Mouse (Mus musculus) liver, embryonic 14.5 days (tissue): ENCODE measurements around the gene Kdm1a. TPM values are rescaled to one million over a fixed set of nuclear protein-coding genes. Genes with fewer than 3 reads are reported as not detected.

Experiments used
- ATAC-seq: fragments of 200-750 bp; cut with Nextera tagmentation; 2 replicates; pipeline ENCODE4 v1.8.0; 2017; ENCODE audit warnings: moderate number of reproducible peaks, mild to moderate bottlenecking, moderate library complexity; ENCODE audit not compliant: insufficient read depth
- DNase-seq, 3 experiments: peaks; one replicate each; pipeline ENCODE4 v3.0.0-alpha.2; 2012 to 2013; ENCODE audit warnings: low read depth in 3 of 3, low spot score in 3 of 3
- H3K27ac ChIP-seq: fragments of 300-500 bp; sonication (generic); 2 replicates; pipeline ENCODE4 v1.5.1; 2014; ENCODE audit warnings: moderate library complexity, mild to moderate bottlenecking, control low read depth, inconsistent platforms
- H3K27me3 ChIP-seq: fragments of 300-500 bp; sonication (generic); 2 replicates; pipeline ENCODE4 v1.6.1; 2014; ENCODE audit warnings: mild to moderate bottlenecking, low read length, moderate library complexity; ENCODE audit not compliant: control insufficient read depth, insufficient read depth
- H3K36me3 ChIP-seq: fragments of 300-500 bp; sonication (generic); replicated peaks from 2 replicates; pipeline ENCODE4 v1.6.1; 2014; ENCODE audit warnings: low read depth; ENCODE audit not compliant: control insufficient read depth, insufficient read depth
- H3K4me1 ChIP-seq, 2 experiments: fragments of 200-500 bp in 1 of 2; fragments of 300-500 bp in 1 of 2; sonication (generic) in 1 of 2; replicated peaks; 2 replicates each; pipeline ENCODE4 v1.6.1; 2012 to 2014; ENCODE audit warnings: antibody characterized with exemption in 1 of 2, inconsistent platforms in 1 of 2, low read length in 1 of 2; ENCODE audit not compliant: control insufficient read depth in 2 of 2, insufficient read depth in 2 of 2
- H3K4me2 ChIP-seq: fragments of 300-500 bp; sonication (generic); 2 replicates; pipeline ENCODE4 v1.6.1; 2014; ENCODE audit warnings: low read depth, mild to moderate bottlenecking, control low read depth, moderate library complexity
- H3K4me3 ChIP-seq, 2 experiments: fragments of 200-500 bp in 1 of 2; fragments of 300-500 bp in 1 of 2; sonication (generic) in 1 of 2; 2 replicates each; pipeline ENCODE4 v1.5.1; 2012 to 2014; ENCODE audit warnings: low read depth in 2 of 2, low read length in 2 of 2, mild to moderate bottlenecking in 2 of 2, control low read depth in 1 of 2, inconsistent platforms in 1 of 2, moderate library complexity in 1 of 2; ENCODE audit not compliant: insufficient read depth in 1 of 2
- H3K9ac ChIP-seq: fragments of 300-500 bp; sonication (generic); replicated peaks from 2 replicates; pipeline ENCODE4 v1.6.1; 2014; ENCODE audit warnings: mild to moderate bottlenecking, control low read depth, moderate library complexity
- H3K9me3 ChIP-seq: fragments of 300-500 bp; sonication (generic); 2 replicates; pipeline ENCODE4 v1.6.1; 2016; ENCODE audit warnings: low read length, mixed read lengths; ENCODE audit not compliant: control insufficient read depth
- CTCF ChIP-seq: IDR thresholded peaks from 2 replicates; pipeline ENCODE4 v1.5.1; 2016; ENCODE audit warnings: antibody characterized with exemption, low read depth, control low read depth
- EP300 ChIP-seq: IDR thresholded peaks from 2 replicates; pipeline ENCODE4 v1.6.1; 2016; ENCODE audit warnings: antibody characterized with exemption, low read depth
- WGBS: fragments of 180-500 bp; shearing (Covaris S2); extraction: QIAGEN DNeasy Blood & Tissue Kit; methylation state at CpG from one replicate; pipeline ENCODE4 v1.1.7; 2014; ENCODE audit not compliant: insufficient replicate concordance; 5-methylcytosine and 5-hydroxymethylcytosine counted together
- polyA plus RNA-seq, 2 experiments: library from polyadenylated mRNA; depleted of rRNA in 1 of 2; stranded (reverse) in 1 of 2; unstranded in 1 of 2; fragments of >200 nt; fragmentation: Nextera tagmentation in 1 of 2; extraction: Ambion mirVana in 1 of 2; gene quantifications; 2 replicates each; pipeline versions ENCODE4 v1.2.1 to v1.2.3; 2012 to 2014

The Kdm1a gene
- polyA plus RNA-seq, 2 experiments, result 12.0 to 17.8 TPM

- 83% methylated on average over 3 of the region's 3 CpGs for WGBS
- no peak for TF ChIP-seq CTCF
- no peak for TF ChIP-seq EP300
- no peak overlapping the region for H3K4me2 ChIP-seq
Measured at GRCm38 (mm10) chr4:136581885-136582284, 20.6 kb downstream of the Kdm1a start.

GRCm38 (mm10) chr4:136569998-136570397 is 32.5 kb downstream of the Kdm1a start:
- DNase-seq (peak in 1 of 3 experiments; percentile 22), ATAC-seq (no peak)
- TF ChIP-seq CTCF, result no peak
- no peak for TF ChIP-seq EP300
- Histone ChIP-seq H3K4me2 (no peak overlapping the region), H3K27ac (no peak overlapping the region), H3K27me3 (no peaks in the 10 kb centered on the region), H3K36me3 (peaks cover 8% of the 10 kb centered on the region), H3K4me1 (0 out of 4 replicates have a peak, but pooled peaks cover 0 to 2% of the 10 kb centered on the region in 2 experiments), H3K9me3 (no peaks in the 10 kb centered on the region), H3K9ac (no peak overlapping the region), H3K4me3 (no peak overlapping the region)

More at GRCm38 (mm10) chr4:136581885-136582284, 20.6 kb downstream of the Kdm1a start:
- DNase-seq (no peak), ATAC-seq (no peak)
- Histone ChIP-seq H3K4me1 (no peaks in the 10 kb centered on the region; a peak in 2 of 4 replicates), H3K4me3 (no peak overlapping the region), H3K27ac (no peak overlapping the region), H3K36me3 (no peaks in the 10 kb centered on the region), H3K9ac (no peak overlapping the region), H3K9me3 (no peaks in the 10 kb centered on the region), H3K27me3 (no peaks in the 10 kb centered on the region)

GRCm38 (mm10) chr4:136568629-136569028 is 33.9 kb downstream of the Kdm1a start:
- H3K4me2 ChIP-seq, result no peak overlapping the region
- no peak overlapping the region for H3K9ac ChIP-seq
- no peaks in the 10 kb centered on the region for H3K9me3 ChIP-seq
- H3K4me1 ChIP-seq, result 0 out of 4 replicates have a peak, but pooled peaks cover 0 to 2% of the 10 kb centered on the region in 2 experiments
- 74% methylated on average over 3 of the region's 3 CpGs for WGBS
- H3K4me3 ChIP-seq, result no peak overlapping the region
- H3K36me3 ChIP-seq, result peaks cover 8% of the 10 kb centered on the region
- no peak for TF ChIP-seq EP300
- peak; percentile 30; the same call in 1 of the 2 replicates for TF ChIP-seq CTCF
- ATAC-seq, result no peak
- H3K27ac ChIP-seq, result no peak overlapping the region
- no peak for DNase-seq
- no peaks in the 10 kb centered on the region for H3K27me3 ChIP-seq

- no peak overlapping the region for H3K27ac ChIP-seq
- 69% methylated on average over 6 of the region's 6 CpGs for WGBS
- H3K4me1 ChIP-seq, result no peaks in the 10 kb centered on the region
- no peak for DNase-seq
- no peak overlapping the region for H3K9ac ChIP-seq
- no peaks in the 10 kb centered on the region for H3K27me3 ChIP-seq
- TF ChIP-seq CTCF (no peak), EP300 (no peak)
- no peak for ATAC-seq
- no peak overlapping the region for H3K4me3 ChIP-seq
- H3K4me2 ChIP-seq, result no peak overlapping the region
- no peaks in the 10 kb centered on the region for H3K9me3 ChIP-seq
- peaks cover 15% of the 10 kb centered on the region for H3K36me3 ChIP-seq
Measured at GRCm38 (mm10) chr4:136562755-136563154, 39.8 kb downstream of the Kdm1a start.

- no peak for DNase-seq
- TF ChIP-seq CTCF, result no peak
- TF ChIP-seq EP300, result no peak
- Histone ChIP-seq H3K27ac (no peak overlapping the region), H3K4me3 (no peak overlapping the region), H3K4me2 (no peak overlapping the region), H3K9me3 (no peaks in the 10 kb centered on the region), H3K36me3 (peaks cover 23% of the 10 kb centered on the region), H3K9ac (no peak overlapping the region), H3K27me3 (no peaks in the 10 kb centered on the region), H3K4me1 (no peaks in the 10 kb centered on the region)
- no peak for ATAC-seq
- WGBS, result 82% methylated on average over 8 of the region's 8 CpGs
Measured at GRCm38 (mm10) chr4:136560270-136560991, 42.1 kb downstream of the Kdm1a start.
